Mouse (Mus musculus) adipocyte (in vitro differentiated cells): ENCODE measurements at regions not wholly inside any gene's neighbourhood (a gene's known extent, or its start where the extent isn't known, plus 50 kb on each side); places are given as distances from the start of the nearest gene placed in this dataset.

Experiments
- DNase-seq: peaks from one replicate; pipeline ENCODE4 v3.0.0-alpha.2; 2016; ENCODE audit warnings: low spot score

DNA sequence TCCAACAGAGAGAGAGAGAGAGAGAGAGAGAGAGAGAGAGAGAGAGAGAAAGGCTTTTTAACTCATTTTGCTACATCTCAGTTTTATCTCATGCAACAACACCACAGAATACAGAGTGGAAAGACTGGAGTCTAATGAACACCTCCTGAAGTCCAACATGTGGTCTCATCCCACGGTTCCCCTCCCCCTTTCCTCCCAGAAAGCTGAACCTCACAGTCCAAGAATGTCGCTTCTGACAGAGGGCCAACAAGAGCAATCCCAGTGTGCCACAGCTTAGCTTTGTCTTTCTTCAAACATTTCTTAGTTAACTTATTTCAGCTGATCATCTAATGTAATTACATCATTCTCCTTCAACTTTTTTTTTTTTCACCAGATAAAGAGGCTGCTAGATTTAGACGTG lies 180.5 kb upstream of the Egln3 start:
- peak; percentile 5 for DNase-seq

DNA sequence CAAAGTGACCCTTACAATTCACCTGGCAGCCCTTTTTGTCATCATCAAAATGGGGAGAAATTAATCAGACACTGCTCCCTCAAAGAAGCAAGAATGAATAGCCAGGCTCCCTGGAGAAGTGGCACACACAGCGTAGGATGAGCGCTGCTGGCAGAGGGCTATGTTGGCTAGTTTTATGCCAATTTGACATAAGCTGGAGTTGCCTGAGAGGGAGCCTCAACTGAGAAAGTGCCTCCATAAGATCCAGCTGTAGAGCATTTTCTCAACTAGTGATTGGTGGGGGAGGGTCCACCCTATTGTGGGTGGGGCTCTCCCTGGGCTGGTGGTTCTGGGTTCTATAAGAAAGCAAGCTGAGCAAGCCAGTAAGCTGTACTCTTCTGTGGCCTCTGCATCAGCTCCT lies 179.3 kb upstream of the Egln3 start:
- no peak for DNase-seq

DNA sequence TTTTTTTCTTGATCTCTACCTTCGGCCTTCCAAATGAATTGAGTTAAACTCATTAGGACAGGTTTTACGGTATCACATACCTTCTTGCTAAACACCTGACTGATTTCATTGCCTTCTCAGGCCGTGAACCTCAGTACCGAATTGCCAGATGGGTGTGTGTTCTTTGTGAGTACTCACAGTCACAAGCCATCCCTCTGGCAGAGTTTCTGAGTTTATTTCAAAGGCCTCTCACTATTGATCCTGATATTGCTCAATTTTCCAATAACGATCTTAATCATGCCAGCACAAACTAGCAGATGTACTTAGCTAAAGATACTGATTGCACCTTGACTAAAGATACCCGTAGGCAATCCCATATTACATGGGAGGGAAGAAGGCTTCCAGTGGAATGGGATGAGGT lies 178.4 kb upstream of the Egln3 start:
- no peak for DNase-seq

GRCm38 (mm10) chr12:54380322-54380721 lies 176.7 kb upstream of the Egln3 start:
- peak; percentile 8 for DNase-seq

- no peak for DNase-seq
Measured at GRCm38 (mm10) chr12:54378576-54378975, 174.9 kb upstream of the Egln3 start.

GRCm38 (mm10) chr12:54374060-54374459 lies 170.4 kb upstream of the Egln3 start:
- no peak for DNase-seq

GRCm38 (mm10) chr12:54369217-54369616 lies 165.6 kb upstream of the Egln3 start:
- peak; percentile 13 for DNase-seq

DNA sequence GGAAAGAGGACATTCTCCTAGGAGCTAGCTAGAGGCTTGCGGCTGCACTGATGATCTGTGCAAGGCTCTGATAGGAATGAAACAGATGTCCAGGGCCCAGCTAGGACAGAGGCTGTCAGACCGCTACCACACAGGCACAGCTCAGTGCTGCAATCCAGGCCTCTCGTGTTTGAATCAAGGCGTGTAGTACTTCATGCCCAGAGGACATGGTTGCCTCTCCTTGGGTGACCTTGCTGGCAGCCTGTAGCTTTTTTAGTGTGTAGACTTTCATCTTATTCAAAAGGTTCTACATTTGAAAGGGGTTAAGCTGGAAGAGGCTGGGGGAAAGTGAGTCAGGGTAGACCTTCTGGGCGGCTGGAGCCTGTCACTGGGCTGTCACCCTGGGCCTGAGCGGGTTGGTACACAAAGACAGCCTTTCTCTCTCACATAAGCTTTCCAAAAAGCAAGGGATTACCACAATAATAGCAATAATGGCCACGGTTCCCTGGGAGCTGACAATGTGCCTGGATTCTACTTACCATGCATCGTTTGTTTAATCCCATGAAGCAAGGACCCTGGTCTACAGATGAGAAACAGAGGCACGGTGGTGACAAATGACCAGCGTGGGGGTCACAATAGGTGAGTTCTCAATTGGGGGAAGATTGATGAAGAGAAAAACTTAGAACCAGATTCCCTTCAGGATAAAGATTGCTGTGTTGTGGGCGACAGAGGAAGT lies 160.9 kb upstream of the Egln3 start:
- DNase-seq: no peak

DNA sequence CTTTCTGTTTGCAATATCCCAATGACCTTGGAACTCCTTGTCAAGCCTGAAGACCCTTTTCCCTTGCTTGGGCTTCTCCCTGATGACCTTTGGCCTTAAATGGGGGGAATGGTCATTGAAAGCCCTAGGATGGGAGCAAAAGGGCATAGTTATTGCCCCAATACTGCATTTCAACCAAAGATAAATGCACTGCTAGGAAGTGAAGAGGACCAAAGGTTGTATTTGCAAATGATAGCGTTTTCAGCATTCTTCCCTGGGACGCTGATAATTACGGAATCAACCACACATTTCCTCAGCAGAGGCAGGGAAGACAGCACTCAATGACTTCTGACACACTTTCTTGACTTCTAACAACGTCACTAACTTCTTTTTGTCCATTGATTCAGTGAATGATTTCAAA lies 158.1 kb upstream of the Egln3 start:
- DNase-seq: no peak

DNA sequence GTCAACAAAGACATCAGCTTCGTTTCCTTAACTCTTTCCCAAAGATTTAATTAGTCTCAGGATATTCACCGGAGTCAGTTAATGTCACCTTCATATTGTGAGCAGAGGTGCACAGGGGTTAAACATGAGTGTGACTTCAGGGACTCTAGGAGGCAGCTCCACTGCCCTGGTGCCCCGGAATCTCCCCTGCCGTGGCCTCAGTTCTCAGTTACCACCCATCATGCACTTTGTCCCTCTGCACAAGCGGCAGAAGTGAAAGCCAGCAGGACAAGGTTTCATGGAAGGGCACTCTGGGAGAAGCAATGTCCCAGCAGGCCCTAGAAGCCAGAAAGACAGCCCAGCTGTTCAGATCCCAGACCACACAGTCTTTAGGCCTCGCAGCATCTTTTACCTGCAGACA lies 150.5 kb upstream of the Egln3 start:
- no peak for DNase-seq

DNA sequence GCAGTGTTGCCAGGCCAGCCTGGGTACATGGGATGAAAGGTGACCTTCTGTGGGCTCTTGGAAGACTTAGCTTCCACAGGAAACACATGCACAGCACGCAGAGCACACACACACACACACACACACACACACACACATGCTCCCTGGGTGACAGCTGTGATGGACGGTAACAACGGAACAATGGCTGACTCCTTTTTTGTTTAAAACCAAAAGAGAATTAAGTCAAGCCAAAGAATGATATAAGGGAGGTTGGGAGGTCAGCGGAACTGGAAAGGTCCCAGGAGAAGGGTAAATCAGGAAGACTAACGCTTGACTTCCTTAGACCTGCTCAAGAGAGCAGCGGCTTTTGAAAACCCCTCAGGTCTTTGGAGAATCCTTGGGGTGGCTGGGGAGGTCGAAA lies 150.0 kb upstream of the Egln3 start:
- no peak for DNase-seq

DNA sequence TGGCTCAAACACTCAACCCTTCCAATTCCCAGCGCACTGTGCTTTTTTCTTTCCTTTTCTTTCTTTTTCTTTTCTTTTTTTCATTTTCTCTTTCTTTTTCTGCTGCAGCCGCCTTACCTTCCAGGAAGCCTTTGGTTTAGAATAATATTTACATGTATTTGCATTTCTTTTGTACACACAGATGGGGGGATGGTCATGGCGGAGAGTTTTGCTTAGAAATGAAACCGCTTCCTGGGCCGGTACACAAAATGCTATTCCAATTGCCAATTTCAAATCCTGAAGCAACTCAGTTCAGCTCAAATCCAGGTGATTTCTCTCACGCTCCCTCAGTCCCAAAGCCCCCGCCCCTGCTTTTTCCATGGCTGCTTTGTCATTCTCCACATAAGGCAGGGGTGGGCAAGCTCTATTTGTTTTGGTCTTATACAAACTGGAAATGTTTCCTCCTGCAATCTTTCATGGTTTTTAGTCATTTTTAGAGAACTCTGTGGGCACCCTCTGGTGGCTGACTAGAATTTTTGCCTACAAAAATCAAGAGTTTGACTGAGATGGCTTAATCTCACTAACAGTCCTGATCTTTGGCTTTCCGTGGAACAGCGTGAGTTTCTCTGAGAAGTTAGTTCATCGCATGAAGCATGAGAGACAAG lies 149.4 kb upstream of the Egln3 start:
- DNase-seq: peak; percentile 71

DNA sequence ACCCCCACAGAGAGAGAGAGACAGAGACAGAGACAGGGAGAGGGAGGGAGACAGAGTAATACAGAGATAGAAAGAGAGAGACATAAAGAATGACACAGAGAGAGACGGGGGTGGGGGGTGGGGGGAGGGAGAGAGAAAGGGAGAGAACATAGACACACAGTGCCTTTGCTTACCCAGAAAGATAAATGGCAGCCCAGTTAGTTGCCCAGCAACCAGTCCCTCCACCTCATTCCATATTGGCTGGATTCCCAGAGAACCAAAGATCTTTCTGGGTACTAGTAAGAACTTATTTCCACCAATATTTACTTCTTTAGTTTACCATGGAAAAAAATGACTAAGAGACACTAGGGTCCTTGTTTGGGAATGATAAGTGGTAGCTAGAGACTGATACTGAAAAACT lies 146.6 kb upstream of the Egln3 start:
- DNase-seq: peak; percentile 39

DNA sequence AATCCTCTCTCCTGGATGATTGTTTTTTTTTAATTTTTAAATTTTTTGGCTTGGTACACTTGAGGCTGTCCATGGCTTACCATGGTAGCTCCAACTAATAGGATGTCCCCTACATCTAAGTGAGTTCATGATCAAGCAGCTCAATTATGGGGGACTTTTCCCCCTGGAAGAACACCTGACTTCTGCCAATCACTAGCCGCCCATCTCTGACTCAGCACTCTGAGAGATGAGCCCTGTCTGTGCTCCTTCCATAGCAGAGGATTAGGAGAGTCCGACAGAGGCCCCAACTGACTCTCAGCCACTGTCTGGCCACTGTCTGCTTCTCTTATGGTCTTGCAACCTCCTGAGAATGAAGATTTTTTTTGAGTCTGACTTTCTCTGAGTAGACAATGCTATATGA lies 145.7 kb upstream of the Egln3 start:
- DNase-seq: no peak

DNA sequence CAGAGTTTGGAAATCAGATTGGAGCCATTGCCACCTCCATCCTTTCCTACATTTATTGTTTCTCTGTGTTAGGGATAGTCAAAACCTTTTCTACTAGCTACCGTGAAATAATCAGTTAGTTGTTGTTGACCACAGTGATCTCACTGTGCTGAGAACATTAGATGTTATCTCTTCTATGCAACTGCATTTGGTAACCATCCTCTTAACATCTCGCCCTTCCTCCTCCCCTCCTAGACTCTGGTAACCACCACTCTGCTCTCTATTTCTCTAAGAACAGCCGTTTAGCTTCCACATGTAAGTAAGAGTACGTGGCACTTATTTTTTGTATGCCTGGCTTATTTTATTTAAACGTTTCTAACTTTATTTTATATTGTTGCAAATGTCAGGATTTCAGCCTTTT lies 139.8 kb upstream of the Egln3 start:
- no peak for DNase-seq

DNA sequence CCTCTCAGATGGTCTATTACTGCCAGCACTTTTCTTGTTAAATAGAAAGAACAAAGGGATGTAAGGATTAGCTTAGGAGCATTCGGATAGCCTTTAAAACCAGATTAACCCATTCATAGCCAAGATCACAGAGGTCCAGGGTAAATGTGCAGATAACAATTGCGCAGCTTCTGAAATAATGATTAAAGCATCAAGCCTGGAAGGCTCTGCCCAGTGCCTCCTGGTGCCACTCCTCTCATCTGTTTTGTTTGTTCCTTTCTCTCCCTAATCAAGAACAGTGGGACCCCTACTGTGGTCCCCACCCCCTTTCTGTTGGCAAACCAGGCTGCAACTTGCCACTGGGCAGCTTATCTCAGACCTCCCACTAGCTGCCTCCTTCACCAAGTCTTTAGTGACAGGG lies 131.8 kb upstream of the Egln3 start:
- no peak for DNase-seq

DNA sequence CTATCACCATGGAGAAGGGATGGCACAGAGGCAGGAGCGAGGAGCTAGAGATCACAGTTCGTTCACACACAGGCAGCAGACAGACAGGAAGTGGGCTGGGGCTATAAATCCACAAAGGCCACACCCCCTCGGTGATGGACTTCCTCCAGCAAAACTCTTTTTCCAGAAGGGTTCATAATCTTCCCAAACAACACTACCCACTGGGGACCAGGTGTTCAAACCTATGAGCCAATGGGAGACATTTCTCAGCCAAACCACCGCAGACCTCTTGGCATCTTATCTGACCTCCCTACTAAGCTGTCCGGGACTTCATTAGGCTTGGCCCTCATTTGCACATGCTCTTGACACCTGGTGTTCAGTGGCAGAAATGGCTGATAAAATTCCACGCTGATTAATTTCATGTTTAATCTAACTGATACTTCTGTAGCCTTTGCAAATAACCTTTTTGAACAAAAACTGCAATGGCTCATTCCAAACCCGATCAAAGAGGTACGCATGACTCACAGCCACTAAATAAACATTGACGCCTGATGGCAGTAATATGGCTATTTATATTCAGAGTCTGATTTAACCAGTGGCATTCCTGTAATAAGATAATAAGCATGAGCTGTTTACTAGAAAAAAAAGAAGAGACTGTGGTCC lies 131.0 kb upstream of the Egln3 start:
- no peak for DNase-seq

DNA sequence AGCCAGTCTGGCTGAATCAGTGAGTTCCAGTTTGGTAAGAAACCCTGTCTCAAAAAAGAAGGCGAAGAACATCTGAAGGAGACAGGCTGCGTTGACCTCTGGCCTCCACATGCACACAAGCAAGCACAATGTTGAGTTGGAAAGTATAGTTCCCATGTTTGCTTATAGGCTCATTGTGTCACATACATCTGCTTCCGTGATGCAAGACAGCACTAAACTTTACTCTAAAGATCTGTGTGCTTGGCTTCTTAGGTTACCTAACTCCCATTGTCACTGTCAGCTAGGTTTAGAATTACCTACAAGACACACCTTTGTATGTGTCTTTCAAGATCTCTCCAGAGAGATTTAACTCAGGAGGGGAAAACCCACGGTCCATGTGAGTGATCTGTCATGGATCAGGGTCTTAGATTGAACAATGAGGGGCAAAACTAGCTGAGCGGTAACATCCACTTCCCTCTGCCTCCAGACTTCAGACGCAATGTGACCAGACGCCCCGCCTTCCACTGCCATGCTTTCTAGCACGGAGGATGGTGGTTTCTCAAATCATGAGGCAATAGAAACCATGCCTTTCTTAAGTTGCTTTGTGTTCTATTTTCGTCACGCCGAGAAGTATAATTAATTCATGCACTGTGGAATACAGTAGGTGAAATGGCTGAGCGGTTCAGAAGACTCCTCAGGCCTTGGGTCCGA lies 130.1 kb upstream of the Egln3 start:
- DNase-seq: no peak

DNA sequence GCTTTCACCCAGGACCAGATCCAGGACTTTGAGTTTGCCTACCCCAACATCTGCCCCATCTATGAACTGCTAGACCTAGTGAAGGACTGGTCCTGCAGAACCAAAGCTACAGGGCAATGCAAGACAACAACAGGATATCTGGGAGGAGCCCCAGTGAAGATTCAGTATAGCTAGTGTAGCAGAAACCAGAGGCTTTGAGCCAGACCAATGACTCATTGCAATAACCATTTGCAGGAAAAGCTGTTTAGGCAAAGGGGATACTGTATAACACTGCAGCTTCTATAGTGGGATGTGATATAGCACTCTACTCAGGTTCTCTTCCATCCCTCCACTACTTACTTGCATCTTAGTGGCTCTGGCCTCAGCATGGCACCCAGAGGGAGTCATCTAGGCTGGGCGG lies 123.8 kb upstream of the Egln3 start:
- no peak for DNase-seq

- DNase-seq: no peak
Measured at GRCm38 (mm10) chr12:54326571-54326970, 122.9 kb upstream of the Egln3 start.

GRCm38 (mm10) chr12:54320533-54320932 lies 116.9 kb upstream of the Egln3 start:
- no peak for DNase-seq

DNA sequence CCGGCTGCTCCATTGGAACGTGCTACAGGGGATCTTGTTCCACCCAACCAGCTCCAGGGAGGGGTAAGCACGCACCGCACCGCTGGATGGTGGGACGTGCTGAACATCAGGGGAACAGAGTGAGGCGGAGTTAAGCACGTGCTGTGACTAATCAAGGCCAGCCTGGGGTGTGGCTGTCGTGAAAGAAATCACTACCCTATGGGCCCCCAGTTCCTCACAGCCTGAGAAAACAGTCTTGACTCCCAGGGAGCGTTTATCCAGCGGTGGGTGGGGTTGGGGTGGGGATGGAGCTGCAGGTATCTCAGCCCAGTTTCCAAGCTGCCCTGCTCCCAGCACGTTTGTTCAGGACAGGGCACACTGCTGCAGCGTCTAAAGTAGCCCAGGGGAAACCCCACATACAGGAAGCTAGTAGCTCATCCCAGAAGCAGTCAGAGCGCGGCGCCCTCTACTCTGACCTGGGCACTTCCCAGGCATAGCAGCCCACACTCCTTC lies 113.4 kb upstream of the Egln3 start:
- no peak for DNase-seq

DNA sequence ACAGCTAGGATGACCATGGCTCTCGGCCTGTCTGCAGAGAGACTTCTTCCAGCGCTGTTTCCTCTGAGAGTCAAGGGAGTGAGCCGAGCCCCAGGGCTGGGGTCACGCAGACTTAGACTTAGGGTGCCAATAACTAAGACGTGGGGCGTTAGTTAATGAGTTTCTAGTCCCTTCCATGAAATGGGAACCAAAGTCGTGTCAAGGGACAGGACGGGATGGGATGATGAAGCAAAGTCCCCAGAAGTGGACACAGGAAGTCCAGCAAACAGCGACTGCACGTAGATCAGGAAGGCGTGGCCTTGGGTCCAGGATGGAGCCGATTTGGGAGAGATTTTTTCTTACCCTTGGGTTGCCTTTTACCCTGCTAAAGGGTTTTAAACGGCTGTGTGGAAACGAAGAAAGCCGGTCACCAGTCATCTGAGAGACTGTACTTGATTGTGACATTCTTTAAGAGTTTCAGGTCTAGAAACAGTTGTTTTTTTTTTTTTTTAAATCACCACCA lies 112.5 kb upstream of the Egln3 start:
- DNase-seq: no peak
